Mouse (Mus musculus): ENCODE results near the gene Fgf14. TPM values are rescaled to one million over a fixed set of nuclear protein-coding genes. Genes with fewer than 3 reads are reported as not detected.

Gene Fgf14
- polyA plus RNA-seq, 1 experiment from 2014 or later = 1.1 TPM

DNA sequence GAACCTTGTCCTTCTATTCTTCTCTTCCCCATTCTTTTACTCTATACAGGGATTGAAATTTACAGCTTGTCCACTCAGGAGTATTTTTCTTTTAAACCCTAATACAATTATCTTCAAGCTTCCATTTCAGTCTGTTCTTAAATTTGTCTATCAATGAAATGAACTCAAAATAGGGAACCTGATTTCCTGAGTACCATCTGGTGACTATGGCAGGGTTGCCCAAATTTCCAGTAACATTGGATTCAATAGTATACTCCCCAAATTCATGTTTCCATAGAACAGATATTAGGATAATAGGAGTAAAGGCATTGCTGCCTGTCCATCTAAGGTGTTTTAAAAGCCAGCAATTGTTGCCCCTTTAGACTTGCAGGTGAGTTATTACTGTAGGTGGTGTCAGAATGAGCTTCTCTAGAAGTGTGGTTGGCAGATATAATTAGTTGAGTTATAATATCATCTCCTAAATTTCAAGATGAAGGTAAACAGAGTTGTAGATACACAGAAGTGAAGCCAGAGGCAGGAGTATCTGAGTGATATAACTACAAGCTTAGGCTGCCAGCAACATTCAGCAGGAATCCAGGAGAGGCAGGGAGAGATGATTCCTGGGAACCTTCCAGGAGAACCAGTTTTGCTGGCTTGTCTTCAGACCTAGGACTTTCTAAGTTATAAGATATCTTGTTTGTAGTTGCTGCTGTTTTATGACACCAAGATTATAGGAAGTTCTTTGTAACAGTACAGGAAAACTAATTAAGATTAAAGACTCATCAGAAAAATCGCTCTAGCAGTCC is 648.8 kb downstream of the Fgf14 start:
- WGBS = 77% methylated on average over 1 of the region's 1 CpGs
- Histone ChIP-seq H3K9me3 (no peaks in the 10 kb centered on the region), H3K27ac (no peak overlapping the region), H3K4me1 (no peaks in the 10 kb centered on the region), H3K4me2 (no peak overlapping the region), H3K4me3 (no peak overlapping the region), H3K9ac (no peak overlapping the region), H3K36me3 (no peaks in the 10 kb centered on the region), H3K27me3 (no peaks in the 10 kb centered on the region)
- ATAC-seq (ENCODE audit: insufficient number of reproducible peaks, insufficient read depth, low FRiP score, low TSS enrichment, low read depth) = no peak

- Histone ChIP-seq H3K4me3 (no peak overlapping the region), H3K4me2 (no peak overlapping the region), H3K27ac (no peak overlapping the region), H3K4me1 (no peaks in the 10 kb centered on the region), H3K36me3 (no peaks in the 10 kb centered on the region), H3K9ac (no peak overlapping the region), H3K27me3 (no peaks in the 10 kb centered on the region), H3K9me3 (no peaks in the 10 kb centered on the region)
- 68% methylated on average over 2 of the region's 2 CpGs for WGBS
- no peak for ATAC-seq (ENCODE audit: insufficient number of reproducible peaks, insufficient read depth, low FRiP score, low TSS enrichment, low read depth)
Observed at GRCm38 (mm10) chr14:123990591-123991195, 686.2 kb downstream of the Fgf14 start.

- H3K4me3 ChIP-seq = no peak overlapping the region
- no peak overlapping the region for H3K27ac ChIP-seq
- no peak overlapping the region for H3K9ac ChIP-seq
- no peaks in the 10 kb centered on the region for H3K9me3 ChIP-seq
- no peaks in the 10 kb centered on the region for H3K36me3 ChIP-seq
- H3K27me3 ChIP-seq = no peaks in the 10 kb centered on the region
- ATAC-seq (ENCODE audit: insufficient number of reproducible peaks, insufficient read depth, low FRiP score, low TSS enrichment, low read depth) = no peak
- H3K4me2 ChIP-seq = no peak overlapping the region
- 88% methylated on average over 6 of the region's 6 CpGs for WGBS
- no peaks in the 10 kb centered on the region for H3K4me1 ChIP-seq
Observed at GRCm38 (mm10) chr14:123967996-123968395, 708.9 kb downstream of the Fgf14 start.

GRCm38 (mm10) chr14:123966531-123966930 is 710.4 kb downstream of the Fgf14 start:
- no peak overlapping the region for H3K9ac ChIP-seq
- H3K36me3 ChIP-seq = no peaks in the 10 kb centered on the region
- no peak overlapping the region for H3K27ac ChIP-seq
- H3K27me3 ChIP-seq = no peaks in the 10 kb centered on the region
- H3K4me1 ChIP-seq = no peaks in the 10 kb centered on the region
- no peaks in the 10 kb centered on the region for H3K9me3 ChIP-seq
- no peak overlapping the region for H3K4me3 ChIP-seq
- no peak for ATAC-seq (ENCODE audit: insufficient number of reproducible peaks, insufficient read depth, low FRiP score, low TSS enrichment, low read depth)
- WGBS = 70% methylated on average over 2 of the region's 2 CpGs
- no peak overlapping the region for H3K4me2 ChIP-seq
